Mouse (Mus musculus): Measurements from ENCODE around the gene Umad1. TPM values are rescaled to one million over a fixed set of nuclear protein-coding genes. Genes with fewer than 3 reads are reported as not detected.

Gene Umad1
- polyA plus RNA-seq, 1 experiment from 2014 or later = 72.7 TPM

GRCm38 (mm10) chr6:8423142-8423541 is 164.1 kb downstream of the Umad1 start:
- no peaks in the 10 kb centered on the region for H3K9me3 ChIP-seq (replicated peaks; ENCODE audit: control insufficient read depth, low read length, poor library complexity, severe bottlenecking)
- no peak for ATAC-seq
- H3K9ac ChIP-seq (ENCODE audit: low read depth, low read length) = no peak overlapping the region
- no peaks in the 10 kb centered on the region for H3K27me3 ChIP-seq (ENCODE audit: control insufficient read depth, insufficient read depth, low read depth, low read length)
- no peaks in the 10 kb centered on the region for H3K36me3 ChIP-seq (ENCODE audit: control insufficient read depth, insufficient read depth, low read length)
- H3K27ac ChIP-seq (ENCODE audit: low read length) = no peak overlapping the region
- H3K4me1 ChIP-seq (ENCODE audit: control insufficient read depth, insufficient read depth, low read length) = peaks cover 6% of the 10 kb centered on the region
- H3K4me2 ChIP-seq (ENCODE audit: low read length) = no peak overlapping the region
- no peak overlapping the region for H3K4me3 ChIP-seq (ENCODE audit: low read depth, low read length)
- WGBS = 96% methylated on average over 2 of the region's 2 CpGs

GRCm38 (mm10) chr6:8427692-8428091 is 168.6 kb downstream of the Umad1 start:
- H3K36me3 ChIP-seq (ENCODE audit: control insufficient read depth, insufficient read depth, low read length) = no peaks in the 10 kb centered on the region
- no peak overlapping the region for H3K27ac ChIP-seq (ENCODE audit: low read length)
- WGBS = 89% methylated on average over 5 of the region's 5 CpGs
- H3K4me1 ChIP-seq (ENCODE audit: control insufficient read depth, insufficient read depth, low read length) = no peaks in the 10 kb centered on the region
- H3K9me3 ChIP-seq (replicated peaks; ENCODE audit: control insufficient read depth, low read length, poor library complexity, severe bottlenecking) = no peaks in the 10 kb centered on the region
- ATAC-seq = no peak
- H3K4me3 ChIP-seq (ENCODE audit: low read depth, low read length) = no peak overlapping the region
- no peaks in the 10 kb centered on the region for H3K27me3 ChIP-seq (ENCODE audit: control insufficient read depth, insufficient read depth, low read depth, low read length)
- no peak overlapping the region for H3K4me2 ChIP-seq (ENCODE audit: low read length)
- H3K9ac ChIP-seq (ENCODE audit: low read depth, low read length) = no peak overlapping the region

- Histone ChIP-seq H3K4me1 (ENCODE audit: control insufficient read depth, insufficient read depth, low read length) (no peaks in the 10 kb centered on the region), H3K27ac (ENCODE audit: low read length) (no peak overlapping the region), H3K4me2 (ENCODE audit: low read length) (no peak overlapping the region), H3K36me3 (ENCODE audit: control insufficient read depth, insufficient read depth, low read length) (no peaks in the 10 kb centered on the region), H3K9ac (ENCODE audit: low read depth, low read length) (no peak overlapping the region), H3K4me3 (ENCODE audit: low read depth, low read length) (no peak overlapping the region), H3K9me3 (replicated peaks; ENCODE audit: control insufficient read depth, low read length, poor library complexity, severe bottlenecking) (no peaks in the 10 kb centered on the region), H3K27me3 (ENCODE audit: control insufficient read depth, insufficient read depth, low read depth, low read length) (no peaks in the 10 kb centered on the region)
- ATAC-seq = no peak
- 94% methylated on average over 9 of the region's 9 CpGs for WGBS
These were observed 171.6 kb downstream of the Umad1 start for GRCm38 (mm10) chr6:8430610-8431234.

GRCm38 (mm10) chr6:8433179-8433578 is 174.1 kb downstream of the Umad1 start:
- Histone ChIP-seq H3K4me2 (ENCODE audit: low read length) (no peak overlapping the region), H3K9ac (ENCODE audit: low read depth, low read length) (no peak overlapping the region), H3K36me3 (ENCODE audit: control insufficient read depth, insufficient read depth, low read length) (no peaks in the 10 kb centered on the region), H3K4me1 (ENCODE audit: control insufficient read depth, insufficient read depth, low read length) (no peaks in the 10 kb centered on the region), H3K27ac (ENCODE audit: low read length) (no peak overlapping the region), H3K4me3 (ENCODE audit: low read depth, low read length) (no peak overlapping the region), H3K9me3 (replicated peaks; ENCODE audit: control insufficient read depth, low read length, poor library complexity, severe bottlenecking) (no peaks in the 10 kb centered on the region), H3K27me3 (ENCODE audit: control insufficient read depth, insufficient read depth, low read depth, low read length) (no peaks in the 10 kb centered on the region)
- 67% methylated on average over 9 of the region's 9 CpGs for WGBS
- ATAC-seq = no peak

GRCm38 (mm10) chr6:8437937-8438336 is 178.8 kb downstream of the Umad1 start:
- Histone ChIP-seq H3K27ac (ENCODE audit: low read length) (no peak overlapping the region), H3K4me2 (ENCODE audit: low read length) (no peak overlapping the region), H3K9ac (ENCODE audit: low read depth, low read length) (no peak overlapping the region), H3K36me3 (ENCODE audit: control insufficient read depth, insufficient read depth, low read length) (no peaks in the 10 kb centered on the region), H3K27me3 (ENCODE audit: control insufficient read depth, insufficient read depth, low read depth, low read length) (no peaks in the 10 kb centered on the region), H3K4me1 (ENCODE audit: control insufficient read depth, insufficient read depth, low read length) (no peaks in the 10 kb centered on the region), H3K9me3 (replicated peaks; ENCODE audit: control insufficient read depth, low read length, poor library complexity, severe bottlenecking) (0 out of 2 replicates have a peak, but pooled peaks cover 4% of the 10 kb centered on the region), H3K4me3 (ENCODE audit: low read depth, low read length) (no peak overlapping the region)
- 96% methylated on average over 3 of the region's 3 CpGs for WGBS
- no peak for ATAC-seq

GRCm38 (mm10) chr6:8441814-8442213 is 182.7 kb downstream of the Umad1 start:
- H3K4me3 ChIP-seq (ENCODE audit: low read depth, low read length) = no peak overlapping the region
- H3K4me1 ChIP-seq (ENCODE audit: control insufficient read depth, insufficient read depth, low read length) = no peaks in the 10 kb centered on the region
- H3K9ac ChIP-seq (ENCODE audit: low read depth, low read length) = no peak overlapping the region
- H3K4me2 ChIP-seq (ENCODE audit: low read length) = no peak overlapping the region
- H3K27me3 ChIP-seq (ENCODE audit: control insufficient read depth, insufficient read depth, low read depth, low read length) = no peaks in the 10 kb centered on the region
- H3K9me3 ChIP-seq (replicated peaks; ENCODE audit: control insufficient read depth, low read length, poor library complexity, severe bottlenecking) = 0 out of 2 replicates have a peak, but pooled peaks cover 4% of the 10 kb centered on the region
- ATAC-seq = no peak
- no peak overlapping the region for H3K27ac ChIP-seq (ENCODE audit: low read length)
- WGBS = 88% methylated on average over 3 of the region's 3 CpGs
- H3K36me3 ChIP-seq (ENCODE audit: control insufficient read depth, insufficient read depth, low read length) = no peaks in the 10 kb centered on the region

GRCm38 (mm10) chr6:8446786-8447185 is 187.7 kb downstream of the Umad1 start:
- Histone ChIP-seq H3K9ac (ENCODE audit: low read depth, low read length) (no peak overlapping the region), H3K36me3 (ENCODE audit: control insufficient read depth, insufficient read depth, low read length) (no peaks in the 10 kb centered on the region), H3K4me2 (ENCODE audit: low read length) (no peak overlapping the region), H3K9me3 (replicated peaks; ENCODE audit: control insufficient read depth, low read length, poor library complexity, severe bottlenecking) (0 out of 2 replicates have a peak, but pooled peaks cover 4% of the 10 kb centered on the region), H3K27ac (ENCODE audit: low read length) (no peak overlapping the region), H3K4me3 (ENCODE audit: low read depth, low read length) (no peak overlapping the region), H3K4me1 (ENCODE audit: control insufficient read depth, insufficient read depth, low read length) (no peaks in the 10 kb centered on the region), H3K27me3 (ENCODE audit: control insufficient read depth, insufficient read depth, low read depth, low read length) (no peaks in the 10 kb centered on the region)
- ATAC-seq = no peak
- 48% methylated on average over 5 of the region's 5 CpGs for WGBS

- Histone ChIP-seq H3K4me1 (ENCODE audit: control insufficient read depth, insufficient read depth, low read length) (no peaks in the 10 kb centered on the region), H3K27me3 (ENCODE audit: control insufficient read depth, insufficient read depth, low read depth, low read length) (no peaks in the 10 kb centered on the region), H3K9me3 (replicated peaks; ENCODE audit: control insufficient read depth, low read length, poor library complexity, severe bottlenecking) (no peaks in the 10 kb centered on the region; the same call in 1 of the 2 replicates), H3K4me3 (ENCODE audit: low read depth, low read length) (no peak overlapping the region), H3K4me2 (ENCODE audit: low read length) (no peak overlapping the region), H3K36me3 (ENCODE audit: control insufficient read depth, insufficient read depth, low read length) (no peaks in the 10 kb centered on the region), H3K9ac (ENCODE audit: low read depth, low read length) (no peak overlapping the region), H3K27ac (ENCODE audit: low read length) (no peak overlapping the region)
- ATAC-seq = no peak
- 83% methylated on average over 5 of the region's 5 CpGs for WGBS
These were observed 196.5 kb downstream of the Umad1 start for GRCm38 (mm10) chr6:8455599-8455998.

GRCm38 (mm10) chr6:8458596-8458995 is 199.5 kb downstream of the Umad1 start:
- H3K9ac ChIP-seq (ENCODE audit: low read depth, low read length) = no peak overlapping the region
- 84% methylated on average over 4 of the region's 4 CpGs for WGBS
- H3K36me3 ChIP-seq (ENCODE audit: control insufficient read depth, insufficient read depth, low read length) = no peaks in the 10 kb centered on the region
- H3K27ac ChIP-seq (ENCODE audit: low read length) = no peak overlapping the region
- no peak for ATAC-seq
- H3K4me2 ChIP-seq (ENCODE audit: low read length) = no peak overlapping the region
- no peak overlapping the region for H3K4me3 ChIP-seq (ENCODE audit: low read depth, low read length)
- H3K9me3 ChIP-seq (replicated peaks; ENCODE audit: control insufficient read depth, low read length, poor library complexity, severe bottlenecking) = no peaks in the 10 kb centered on the region; the same call in 1 of the 2 replicates
- no peaks in the 10 kb centered on the region for H3K27me3 ChIP-seq (ENCODE audit: control insufficient read depth, insufficient read depth, low read depth, low read length)
- no peaks in the 10 kb centered on the region for H3K4me1 ChIP-seq (ENCODE audit: control insufficient read depth, insufficient read depth, low read length)
